Mouse (Mus musculus) heart, embryonic 13.5 days (tissue): ENCODE measurements around the gene Prpsap1. TPM values are rescaled to one million over a fixed set of nuclear protein-coding genes. Genes with fewer than 3 reads are reported as not detected.
"Not testable (repeated sequence)": the region's sequence is repeated elsewhere in the genome, so short reads cannot be mapped to it uniquely, and the experiment has no call there.

Experiments
- ATAC-seq: fragments of 200-750 bp; cut with Nextera tagmentation; 2 replicates; pipeline ENCODE4 v1.8.0; 2017; ENCODE audit warnings: moderate TSS enrichment; ENCODE audit not compliant: insufficient number of reproducible peaks, low FRiP score, low TSS enrichment; ENCODE audit errors: extremely low read depth
- H3K27ac ChIP-seq: fragments of 300-500 bp; sonication (generic); replicated peaks from 2 replicates; pipeline ENCODE4 v1.5.1; 2015; ENCODE audit warnings: moderate library complexity, mild to moderate bottlenecking, inconsistent platforms
- H3K27me3 ChIP-seq: fragments of 300-500 bp; sonication (generic); replicated peaks from 2 replicates; pipeline ENCODE4 v1.6.1; 2015; ENCODE audit warnings: mild to moderate bottlenecking, inconsistent platforms
- H3K36me3 ChIP-seq: fragments of 300-500 bp; sonication (generic); 2 replicates; pipeline ENCODE4 v1.6.1; 2015; ENCODE audit warnings: mild to moderate bottlenecking, inconsistent platforms
- H3K4me1 ChIP-seq: fragments of 300-500 bp; sonication (generic); 2 replicates; pipeline ENCODE4 v1.6.1; 2015; ENCODE audit warnings: inconsistent platforms
- H3K4me2 ChIP-seq: fragments of 300-500 bp; sonication (generic); 2 replicates; pipeline ENCODE4 v1.6.1; 2015; ENCODE audit warnings: inconsistent platforms, mild to moderate bottlenecking, moderate library complexity
- H3K4me3 ChIP-seq: fragments of 300-500 bp; sonication (generic); 2 replicates; pipeline ENCODE4 v1.5.1; 2015; ENCODE audit warnings: moderate library complexity, mild to moderate bottlenecking, inconsistent platforms
- H3K9ac ChIP-seq: fragments of 300-500 bp; sonication (generic); 2 replicates; pipeline ENCODE4 v1.6.1; 2015; ENCODE audit warnings: inconsistent platforms, mild to moderate bottlenecking, moderate library complexity
- H3K9me3 ChIP-seq: fragments of 300-500 bp; sonication (generic); 2 replicates; pipeline ENCODE4 v1.6.1; 2016; ENCODE audit warnings: inconsistent platforms
- WGBS: fragments of 180-500 bp; shearing (Covaris S2); methylation state at CpG from one replicate; pipeline ENCODE4 v1.1.7; 2015; ENCODE audit warnings: mixed read lengths; 5-methylcytosine and 5-hydroxymethylcytosine counted together
- polyA plus RNA-seq: library from polyadenylated mRNA; unstranded; fragments of >200 nt; fragmentation: Nextera tagmentation; extraction: Ambion mirVana; gene quantifications from 2 replicates; pipeline ENCODE4 v1.2.1, GENCODE M21; 2015

Gene Prpsap1
- polyA plus RNA-seq, 1 experiment from 2014 or later = 90.2 TPM

- H3K36me3 ChIP-seq = peaks cover 96% of the 10 kb centered on the region
- no peak overlapping the region for H3K4me3 ChIP-seq
- no peak overlapping the region for H3K4me2 ChIP-seq
- WGBS = 85% methylated on average over 7 of the region's 7 CpGs
- H3K9me3 ChIP-seq = no peaks in the 10 kb centered on the region
- no peak overlapping the region for H3K27ac ChIP-seq
- H3K27me3 ChIP-seq = no peaks in the 10 kb centered on the region
- H3K4me1 ChIP-seq = peaks cover 6% of the 10 kb centered on the region; the same call in 1 of the 2 replicates
- ATAC-seq = no peak
- no peak overlapping the region for H3K9ac ChIP-seq
Observed at GRCm38 (mm10) chr11:116481776-116482175, 12.2 kb downstream of the Prpsap1 start.

- Histone ChIP-seq H3K4me1 (peaks cover 13% of the 10 kb centered on the region), H3K4me2 (no peak overlapping the region), H3K9ac (no peak overlapping the region), H3K27ac (no peak overlapping the region), H3K36me3 (peaks cover 97% of the 10 kb centered on the region), H3K27me3 (no peaks in the 10 kb centered on the region), H3K4me3 (no peak overlapping the region), H3K9me3 (no peaks in the 10 kb centered on the region)
- no peak for ATAC-seq
- 96% methylated on average over 8 of the region's 8 CpGs for WGBS
Observed at GRCm38 (mm10) chr11:116480975-116481374, 13.0 kb downstream of the Prpsap1 start.

- 40% methylated on average over 8 of the region's 8 CpGs for WGBS
- no peaks in the 10 kb centered on the region for H3K9me3 ChIP-seq
Observed at GRCm38 (mm10) chr11:116479832-116480231, 14.2 kb downstream of the Prpsap1 start.

GRCm38 (mm10) chr11:116478978-116479377 is 15.0 kb downstream of the Prpsap1 start:
- no peak overlapping the region for H3K4me3 ChIP-seq
- H3K4me1 ChIP-seq = peaks cover 15% of the 10 kb centered on the region
- no peak overlapping the region for H3K27ac ChIP-seq
- ATAC-seq = no peak
- no peaks in the 10 kb centered on the region for H3K9me3 ChIP-seq
- peaks cover 97% of the 10 kb centered on the region for H3K36me3 ChIP-seq
- no peaks in the 10 kb centered on the region for H3K27me3 ChIP-seq
- H3K9ac ChIP-seq = no peak overlapping the region
- WGBS = 87% methylated on average over 7 of the region's 7 CpGs
- no peak overlapping the region for H3K4me2 ChIP-seq

More at GRCm38 (mm10) chr11:116479832-116480231, 14.2 kb downstream of the Prpsap1 start:
- Histone ChIP-seq H3K9ac (no peak overlapping the region), H3K36me3 (peaks cover 97% of the 10 kb centered on the region), H3K27me3 (no peaks in the 10 kb centered on the region), H3K4me3 (no peak overlapping the region), H3K27ac (no peak overlapping the region), H3K4me1 (peaks cover 15% of the 10 kb centered on the region), H3K4me2 (no peak overlapping the region)
- ATAC-seq = no peak

- no peaks in the 10 kb centered on the region for H3K27me3 ChIP-seq
Observed at GRCm38 (mm10) chr11:116477160-116477759, 16.7 kb downstream of the Prpsap1 start.

GRCm38 (mm10) chr11:116476696-116477095 is 17.3 kb downstream of the Prpsap1 start:
- no peaks in the 10 kb centered on the region for H3K9me3 ChIP-seq
- H3K9ac ChIP-seq = no peak overlapping the region
- H3K4me1 ChIP-seq = peaks cover 15% of the 10 kb centered on the region
- no peak for ATAC-seq
- no peak overlapping the region for H3K4me3 ChIP-seq
- WGBS = 91% methylated on average over 6 of the region's 6 CpGs
- H3K4me2 ChIP-seq = no peak overlapping the region
- peaks cover 100% of the 10 kb centered on the region for H3K36me3 ChIP-seq
- no peaks in the 10 kb centered on the region for H3K27me3 ChIP-seq
- peak overlapping the region; percentile 62; the same call in 1 of the 2 replicates for H3K27ac ChIP-seq

More at GRCm38 (mm10) chr11:116477160-116477759, 16.7 kb downstream of the Prpsap1 start:
- H3K27ac ChIP-seq = no peak overlapping the region
- no peak overlapping the region for H3K4me3 ChIP-seq
- no peaks in the 10 kb centered on the region for H3K9me3 ChIP-seq
- H3K4me1 ChIP-seq = peaks cover 15% of the 10 kb centered on the region
- peaks cover 100% of the 10 kb centered on the region for H3K36me3 ChIP-seq
- H3K4me2 ChIP-seq = no peak overlapping the region
- no peak for ATAC-seq
- no peak overlapping the region for H3K9ac ChIP-seq
- 90% methylated on average over 15 of the region's 15 CpGs for whole genome bisulfite sequencing

GRCm38 (mm10) chr11:116476041-116476440 is 18.0 kb downstream of the Prpsap1 start:
- Histone ChIP-seq H3K27me3 (no peaks in the 10 kb centered on the region), H3K9me3 (no peaks in the 10 kb centered on the region), H3K9ac (no peak overlapping the region), H3K36me3 (peaks cover 100% of the 10 kb centered on the region), H3K4me1 (peaks cover 18% of the 10 kb centered on the region), H3K4me3 (no peak overlapping the region), H3K27ac (peak overlapping the region; percentile 62), H3K4me2 (no peak overlapping the region)
- ATAC-seq = no peak
- WGBS = 86% methylated on average over 10 of the region's 10 CpGs

- peaks cover 18% of the 10 kb centered on the region for H3K4me1 ChIP-seq
- 61% methylated on average over 4 of the region's 4 CpGs for WGBS
- H3K27me3 ChIP-seq = no peaks in the 10 kb centered on the region
- no peak overlapping the region for H3K27ac ChIP-seq
- H3K9ac ChIP-seq = no peak overlapping the region
- H3K4me3 ChIP-seq = no peak overlapping the region
- no peak for ATAC-seq
- H3K9me3 ChIP-seq = no peaks in the 10 kb centered on the region
- H3K36me3 ChIP-seq = peaks cover 83% of the 10 kb centered on the region
- H3K4me2 ChIP-seq = no peak overlapping the region
Observed at GRCm38 (mm10) chr11:116472275-116472674, 21.7 kb downstream of the Prpsap1 start.

GRCm38 (mm10) chr11:116470896-116471295 is 23.1 kb downstream of the Prpsap1 start:
- Histone ChIP-seq H3K27ac (peak overlapping the region; percentile 81), H3K27me3 (0 out of 2 replicates have a peak, but pooled peaks cover 3% of the 10 kb centered on the region), H3K4me3 (no peak overlapping the region), H3K9me3 (no peaks in the 10 kb centered on the region), H3K4me1 (peaks cover 10% of the 10 kb centered on the region), H3K4me2 (no peak overlapping the region), H3K36me3 (peaks cover 70% of the 10 kb centered on the region), H3K9ac (peak overlapping the region; percentile 44; the same call in 1 of the 2 replicates)
- no peak for ATAC-seq
- WGBS = 46% methylated on average over 4 of the region's 4 CpGs

GRCm38 (mm10) chr11:116470249-116470648 is 23.8 kb downstream of the Prpsap1 start:
- H3K27ac ChIP-seq = peak overlapping the region; percentile 81
- peaks cover 63% of the 10 kb centered on the region for H3K36me3 ChIP-seq
- H3K27me3 ChIP-seq = peaks cover 9% of the 10 kb centered on the region; the same call in 1 of the 2 replicates
- H3K4me1 ChIP-seq = peaks cover 10% of the 10 kb centered on the region
- no peak overlapping the region for H3K4me2 ChIP-seq
- no peak for ATAC-seq
- H3K9ac ChIP-seq = peak overlapping the region; percentile 44; the same call in 1 of the 2 replicates
- H3K9me3 ChIP-seq = no peaks in the 10 kb centered on the region
- no peak overlapping the region for H3K4me3 ChIP-seq
- 83% methylated on average over 3 of the region's 3 CpGs for WGBS

GRCm38 (mm10) chr11:116468338-116468737 is 25.7 kb downstream of the Prpsap1 start:
- H3K4me3 ChIP-seq, ATAC-seq, H3K9ac ChIP-seq, H3K27ac ChIP-seq, H3K9me3 ChIP-seq, H3K4me1 ChIP-seq, H3K4me2 ChIP-seq: not testable (repeated sequence)
- Histone ChIP-seq H3K27me3 (peaks cover 12% of the 10 kb centered on the region; the same call in 1 of the 2 replicates), H3K36me3 (peaks cover 44% of the 10 kb centered on the region)
- WGBS = 75% methylated on average over 3 of the region's 3 CpGs

GRCm38 (mm10) chr11:116466141-116466540 is 27.9 kb downstream of the Prpsap1 start, which contains the start of gene Qrich2:
TSS of gene Qrich2 (minus strand) at chr11:116466241.
- Histone ChIP-seq H3K27me3 (peaks cover 12% of the 10 kb centered on the region; the same call in 1 of the 2 replicates), H3K9me3 (no peaks in the 10 kb centered on the region), H3K9ac (no peak within 1 kb of the TSS), H3K27ac (no peak within 1 kb of the TSS), H3K36me3 (peaks cover 22% of the 10 kb centered on the region), H3K4me2 (no peak within 1 kb of the TSS), H3K4me3 (no peak within 1 kb of the TSS), H3K4me1 (peaks cover 8% of the 10 kb centered on the region)
- no peak for ATAC-seq
- WGBS = 49% methylated on average over 20 of the region's 20 CpGs
